In the genomic region with DNA sequence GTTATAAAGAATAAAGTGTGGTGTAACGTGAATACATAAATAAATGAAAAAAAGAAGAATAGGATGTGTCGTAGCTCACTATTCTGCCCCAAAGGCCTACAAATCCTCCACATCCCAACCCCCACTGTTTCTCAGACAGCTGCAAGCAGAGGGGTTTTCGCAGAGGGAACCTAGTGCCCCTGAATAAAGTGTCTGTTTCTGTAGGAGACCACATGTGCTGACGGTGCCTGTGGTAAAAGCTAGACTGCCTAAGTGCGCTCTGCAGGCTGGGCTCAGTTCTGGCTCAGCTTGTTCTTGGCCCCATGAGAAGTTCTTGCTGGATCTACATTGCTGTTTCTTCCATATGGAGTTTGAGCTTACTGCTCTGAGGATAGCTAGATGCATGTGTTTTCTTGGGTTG, we compare ENCODE assay signal across 12 mouse cellular contexts.
"Had no signal": no experiment of that assay in that cellular context is flagged by ENCODE, and none has a peak within 500 bp of the region (broad histone marks: within the 10 kb centered on the region; RNA-seq: fewer than 3 reads in every experiment).

No protein-coding gene starts in this region.

- DNase-seq: kidney, adult 11 months; kidney, postnatal 10 days; lung, adult 2 months; midbrain, embryonic 14.5 days; retina, postnatal 1 day; right cerebral cortex, postnatal 14 days; thymus, postnatal 36 days had no signal

- H3K36me3 ChIP-seq: limb, embryonic 12.5 days; neural tube, embryonic 12.5 days; stomach, embryonic 15.5 days had no signal

- H3K4me1 ChIP-seq: stomach, embryonic 15.5 days had no signal

- H3K4me2 ChIP-seq: limb, embryonic 12.5 days; neural tube, embryonic 12.5 days; stomach, embryonic 15.5 days had no signal

- H3K9ac ChIP-seq: limb, embryonic 12.5 days; liver, embryonic 14.5 days; neural tube, embryonic 12.5 days; stomach, embryonic 15.5 days had no signal

- H3K27ac ChIP-seq: limb, embryonic 12.5 days; liver, embryonic 14.5 days; neural tube, embryonic 12.5 days; stomach, embryonic 15.5 days had no signal

- H3K4me3 ChIP-seq: limb, embryonic 12.5 days; neural tube, embryonic 12.5 days; stomach, embryonic 15.5 days had no signal

- ATAC-seq: lung, postnatal 0 days had no signal

- H3K27me3 ChIP-seq: limb, embryonic 12.5 days; neural tube, embryonic 12.5 days; stomach, embryonic 15.5 days had no signal

- H3K9me3 ChIP-seq: limb, embryonic 12.5 days; neural tube, embryonic 12.5 days; stomach, embryonic 15.5 days had no signal
